Mouse (Mus musculus): Measurements from ENCODE around the gene Fcgr1. TPM values are rescaled to one million over a fixed set of nuclear protein-coding genes. Genes with fewer than 3 reads are reported as not detected.
"Not testable (repeated sequence)": the region's sequence is repeated elsewhere in the genome, so short reads cannot be mapped to it uniquely, and the experiment has no call there.

The Fcgr1 gene
- total RNA-seq, 2 experiments from 2014 or later: 0.14 TPM; not detected in 1

GRCm38 (mm10) chr3:96273591-96274465 is 19.9 kb downstream of the Fcgr1 start:
- DNase-seq (ENCODE audit: low spot score): no peak

GRCm38 (mm10) chr3:96269511-96270474 is 24.0 kb downstream of the Fcgr1 start, which contains the start of gene Hist2h2bb:
Gene Hist2h2bb, plus strand, starts transcription at chr3:96269752.
- peak; percentile 92 for DNase-seq (ENCODE audit: low spot score)

GRCm38 (mm10) chr3:96268776-96269378 is 24.9 kb downstream of the Fcgr1 start:
- not testable (repeated sequence) for DNase-seq (ENCODE audit: low spot score)

- DNase-seq (ENCODE audit: low spot score): peak; percentile 74
Observed at GRCm38 (mm10) chr3:96268051-96268775, 25.6 kb downstream of the Fcgr1 start, which contains the start of gene Hist2h3b. Gene Hist2h3b, plus strand, starts transcription at chr3:96268654.

GRCm38 (mm10) chr3:96267541-96267940 is 26.2 kb downstream of the Fcgr1 start:
- DNase-seq (ENCODE audit: low spot score): no peak

- no peak for DNase-seq (ENCODE audit: low spot score)
Observed at GRCm38 (mm10) chr3:96266132-96266710, 27.5 kb downstream of the Fcgr1 start.

GRCm38 (mm10) chr3:96264404-96264949 is 29.3 kb downstream of the Fcgr1 start:
- no peak for DNase-seq (ENCODE audit: low spot score)

GRCm38 (mm10) chr3:96263558-96264403 is 30.0 kb downstream of the Fcgr1 start:
- DNase-seq (ENCODE audit: low spot score): no peak

GRCm38 (mm10) chr3:96262979-96263550 is 30.7 kb downstream of the Fcgr1 start, which contains the start of gene Hist2h4:
Gene Hist2h4, minus strand, starts transcription at chr3:96263311.
- peak; percentile 98 for DNase-seq (ENCODE audit: low spot score)

- DNase-seq (ENCODE audit: low spot score): peak; percentile 90
Observed at GRCm38 (mm10) chr3:96262216-96262875, 31.4 kb downstream of the Fcgr1 start.

- DNase-seq (ENCODE audit: low spot score): no peak
Observed at GRCm38 (mm10) chr3:96261623-96262022, 32.1 kb downstream of the Fcgr1 start.

GRCm38 (mm10) chr3:96260220-96260619 is 33.5 kb downstream of the Fcgr1 start:
- no peak for DNase-seq (ENCODE audit: low spot score)

GRCm38 (mm10) chr3:96257190-96257589 is 36.6 kb downstream of the Fcgr1 start:
- DNase-seq (ENCODE audit: low spot score): no peak

- no peak for DNase-seq (ENCODE audit: low spot score)
Observed at GRCm38 (mm10) chr3:96255926-96256593, 37.7 kb downstream of the Fcgr1 start.

GRCm38 (mm10) chr3:96254683-96255355 is 39.0 kb downstream of the Fcgr1 start:
- DNase-seq (ENCODE audit: low spot score): no peak

- no peak for DNase-seq (ENCODE audit: low spot score)
Observed at GRCm38 (mm10) chr3:96251787-96252186, 42.0 kb downstream of the Fcgr1 start.

- DNase-seq (ENCODE audit: low spot score): no peak
Observed at GRCm38 (mm10) chr3:96250890-96251289, 42.9 kb downstream of the Fcgr1 start.
